Mouse (Mus musculus): ENCODE measurements around the gene Emid1. TPM values are rescaled to one million over a fixed set of nuclear protein-coding genes. Genes with fewer than 3 reads are reported as not detected.

Emid1 gene
- total and polyA plus RNA-seq, 3 experiments, result not detected

DNA sequence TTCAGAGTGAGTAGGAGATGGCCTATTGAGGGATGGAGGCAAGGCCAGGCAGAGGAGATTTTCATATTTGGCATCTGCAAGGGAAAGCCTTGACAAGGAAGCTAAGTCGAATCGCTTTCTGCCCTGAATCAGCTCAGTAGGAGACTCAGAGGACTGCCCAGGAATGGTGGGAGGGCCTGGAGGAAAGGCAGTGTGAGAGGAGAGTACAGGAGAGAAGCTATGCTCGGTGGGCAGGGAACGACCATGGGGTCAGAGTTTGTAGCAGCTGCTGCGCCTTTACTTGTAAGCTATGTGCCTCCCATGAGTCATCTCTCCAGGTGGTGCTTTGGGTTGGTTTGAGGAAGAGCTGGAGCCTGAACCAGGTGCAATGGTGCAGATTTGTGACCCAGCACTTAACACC lies 51.3 kb downstream of the Emid1 start:
- no peak overlapping the region for H3K27ac ChIP-seq (ENCODE audit: insufficient read depth, low read depth)
- in situ Hi-C loops (cut with MboI; ENCODE audit: low pct_ligation_motif_present, low pct_unique_long_range_greater_than_20kb, low sequenced_read_pairs), result no loop called here
- no peak overlapping the region for H3K9ac ChIP-seq (ENCODE audit: insufficient read depth, low read depth)
- H3K4me3 ChIP-seq (replicated peaks in 1 of 3; ENCODE audit: low read depth in 2 of 3, low read length in 2 of 3, poor library complexity in 1 of 3), result no peak overlapping the region
- peaks cover 30% of the 10 kb centered on the region for H3K79me2 ChIP-seq (replicated peaks; ENCODE audit: control insufficient read depth, extremely low read depth, insufficient read depth, poor library complexity, severe bottlenecking)
- peaks cover 7 to 28% of the 10 kb centered on the region in 2 experiments; a peak in 3 of 4 replicates for H3K4me1 ChIP-seq (ENCODE audit: control insufficient read depth in 1 of 2, insufficient read depth in 2 of 2)
- TF ChIP-seq MAX (IDR thresholded peaks at IDR 0.05; ENCODE audit: low read length) (peak; percentile 9; the same call in 1 of the 2 replicates), UBTF (IDR thresholded peaks at IDR 0.05; ENCODE audit: low read depth, low read length) (no peak), MEF2A (IDR thresholded peaks at IDR 0.05; ENCODE audit: borderline replicate concordance, low read depth, low read length) (no peak), ZMIZ1 (IDR thresholded peaks at IDR 0.05; ENCODE audit: low read depth, low read length) (no peak), HCFC1 (IDR thresholded peaks at IDR 0.05; ENCODE audit: low read depth, low read length) (no peak), RCOR1 (conservative IDR thresholded peaks at IDR 0.05; ENCODE audit: low read depth, low read length) (no peak), MXI1 (IDR thresholded peaks at IDR 0.05; ENCODE audit: low read depth, low read length) (no peak), ZKSCAN1 (IDR thresholded peaks at IDR 0.05; ENCODE audit: borderline replicate concordance, low read depth, low read length) (no peak), CHD1 (IDR thresholded peaks at IDR 0.05; ENCODE audit: low read depth, low read length) (peak; percentile 39; the same call in 1 of the 2 replicates), EP300 (IDR thresholded peaks at IDR 0.05; ENCODE audit: low read length) (no peak)
- no peaks in the 10 kb centered on the region for H3K9me3 ChIP-seq (replicated peaks; ENCODE audit: low read length)
- peak overlapping the region; percentile 57; the same call in 1 of the 2 replicates for H3K4me2 ChIP-seq (ENCODE audit: insufficient read depth, low read depth, poor library complexity, severe bottlenecking)
- no peak for DNase-seq (ENCODE audit: extremely low read depth)
- H3K36me3 ChIP-seq (replicated peaks in 1 of 2; ENCODE audit: control insufficient read depth in 1 of 2, insufficient read depth in 1 of 2, low read length in 1 of 2), result peaks cover 18 to 47% of the 10 kb centered on the region in 2 experiments
- dilution Hi-C loops (cut with MboI; ENCODE audit: extremely low pct_ligation_motif_present, extremely low pct_unique_long_range_greater_than_20kb, low sequenced_read_pairs), result no loop called here
- no peaks in the 10 kb centered on the region for H3K27me3 ChIP-seq (replicated peaks)

DNA sequence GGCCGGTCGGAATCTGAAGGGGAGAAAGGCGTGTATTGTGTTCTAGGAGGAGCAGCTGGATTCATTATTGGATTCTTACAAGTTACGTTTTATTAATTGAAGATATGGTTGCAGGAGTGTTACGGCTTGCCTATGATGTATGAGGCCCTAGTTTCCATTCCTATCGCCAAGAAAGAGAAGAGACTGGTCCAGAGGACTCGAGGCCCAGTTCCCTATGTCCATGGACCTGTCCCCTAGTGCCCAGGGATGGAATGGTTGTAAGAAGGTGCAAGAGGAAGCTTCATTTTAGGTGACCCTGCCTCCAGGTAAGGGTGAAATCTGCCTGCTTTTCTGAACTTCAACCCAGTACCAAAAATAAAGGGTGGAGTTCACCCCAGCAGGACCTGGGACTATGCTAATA lies 51.8 kb downstream of the Emid1 start:
- in situ Hi-C loops (cut with MboI; ENCODE audit: low pct_ligation_motif_present, low pct_unique_long_range_greater_than_20kb, low sequenced_read_pairs) (no loop called here), dilution Hi-C loops (cut with MboI; ENCODE audit: extremely low pct_ligation_motif_present, extremely low pct_unique_long_range_greater_than_20kb, low sequenced_read_pairs) (no loop called here)
- Histone ChIP-seq H3K9me3 (replicated peaks; ENCODE audit: low read length) (no peaks in the 10 kb centered on the region), H3K27ac (ENCODE audit: insufficient read depth, low read depth) (no peak overlapping the region), H3K4me1 (ENCODE audit: control insufficient read depth in 1 of 2, insufficient read depth in 2 of 2) (peaks cover 7 to 31% of the 10 kb centered on the region in 2 experiments; a peak in 3 of 4 replicates), H3K4me3 (replicated peaks in 1 of 3; ENCODE audit: low read depth in 2 of 3, low read length in 2 of 3, poor library complexity in 1 of 3) (peak overlapping the region; percentile 74 to 94 (median 85)), H3K36me3 (replicated peaks in 1 of 2; ENCODE audit: control insufficient read depth in 1 of 2, insufficient read depth in 1 of 2, low read length in 1 of 2) (peaks cover 16 to 43% of the 10 kb centered on the region in 2 experiments), H3K4me2 (ENCODE audit: insufficient read depth, low read depth, poor library complexity, severe bottlenecking) (peak overlapping the region; percentile 57), H3K9ac (ENCODE audit: insufficient read depth, low read depth) (peak overlapping the region; percentile 36; the same call in 1 of the 2 replicates), H3K27me3 (replicated peaks) (no peaks in the 10 kb centered on the region), H3K79me2 (replicated peaks; ENCODE audit: control insufficient read depth, extremely low read depth, insufficient read depth, poor library complexity, severe bottlenecking) (peaks cover 36% of the 10 kb centered on the region)
- peak; percentile 34 for DNase-seq (ENCODE audit: extremely low read depth)
- TF ChIP-seq MAX (IDR thresholded peaks at IDR 0.05; ENCODE audit: low read length) (peak; percentile 18; the same call in 1 of the 2 replicates), CTCF (conservative IDR thresholded peaks at IDR 0.05 in 1 of 2, IDR thresholded peaks at IDR 0.05 in 1 of 2; ENCODE audit: low read depth in 2 of 2, low read length in 2 of 2) (0 out of 4 replicates have a peak, but pooled peaks of 1 of the 2 experiments have one; percentile 9), SIN3A (IDR thresholded peaks at IDR 0.05; ENCODE audit: low read length) (0 out of 2 replicates have a peak, but pooled peaks have one; percentile 1), MXI1 (IDR thresholded peaks at IDR 0.05; ENCODE audit: low read depth, low read length) (no peak)
